In the genomic region with DNA sequence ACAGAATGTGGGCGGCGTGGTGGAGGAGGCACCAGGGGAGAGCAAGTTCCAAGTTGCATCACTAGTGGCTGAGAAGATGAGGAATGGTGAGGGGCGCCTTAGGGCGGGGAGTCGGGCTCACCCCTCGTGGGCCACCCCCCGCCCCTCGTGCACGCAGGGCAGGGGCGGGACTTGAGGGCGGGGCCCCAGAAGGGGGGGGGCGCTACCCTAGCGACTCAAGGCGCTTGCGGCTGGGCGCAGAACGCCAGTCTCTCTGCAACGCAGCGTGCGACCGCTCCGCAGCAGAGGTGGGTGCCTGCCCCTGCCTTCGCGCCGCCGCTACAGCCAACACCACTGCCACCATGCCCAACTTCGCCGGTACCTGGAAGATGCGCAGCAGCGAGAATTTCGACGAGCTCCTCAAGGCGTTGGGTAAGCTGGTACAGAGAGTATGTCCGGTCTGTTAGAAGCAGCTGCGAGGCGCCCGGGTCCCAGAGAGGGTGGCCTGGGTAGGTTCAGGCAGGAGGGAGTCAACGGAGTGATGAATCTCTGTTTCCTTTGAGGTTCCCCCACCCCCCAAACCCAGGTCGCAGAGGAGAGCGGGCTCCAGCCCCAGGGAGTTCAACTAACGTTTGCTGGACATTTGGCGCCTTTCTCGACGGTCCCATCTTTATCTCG, we compare ENCODE assay signal across 9 mouse cellular contexts. TPM values are rescaled to one million over a fixed set of nuclear protein-coding genes. Genes with fewer than 3 reads are reported as not detected.
DNase-seq lines count a peak whose midpoint lies in the region; ATAC-seq lines count a peak whose summit lies in the region.
"Had no signal": no experiment of that assay in that cellular context is flagged by ENCODE, and none has a peak within 500 bp of the region (broad histone marks: within the 10 kb centered on the region; RNA-seq: fewer than 3 reads in every experiment).

TSS of gene Crabp1 (plus strand) at position 188 of the 657 bp plus-strand sequence.

- ATAC-seq in hindbrain, embryonic 14.5 days (ENCODE audit: low FRiP score), result peak; percentile 53; the same call in 1 of the 2 replicates

- H3K4me3 ChIP-seq in hindbrain, embryonic 14.5 days (replicated peaks; ENCODE audit: low read length), result peak within 1 kb of the TSS; percentile 36

- no peak within 1 kb of the TSS for H3K27ac ChIP-seq in hindbrain, embryonic 14.5 days

- 0 out of 2 replicates have a peak, but pooled peaks cover 27% of the 10 kb centered on the region for H3K4me1 ChIP-seq in hindbrain, embryonic 14.5 days (replicated peaks; ENCODE audit: control insufficient read depth, insufficient read depth, low read length)

- no peaks in the 10 kb centered on the region for H3K9me3 ChIP-seq in hindbrain, embryonic 14.5 days (ENCODE audit: control insufficient read depth, low read length)

- H3K4me2 ChIP-seq in hindbrain, embryonic 14.5 days (replicated peaks), result peak within 1 kb of the TSS; percentile 81

- peaks cover 35% of the 10 kb centered on the region for H3K27me3 ChIP-seq in hindbrain, embryonic 14.5 days (ENCODE audit: control insufficient read depth, insufficient read depth, low read length)

- no peaks in the 10 kb centered on the region for H3K36me3 ChIP-seq in hindbrain, embryonic 14.5 days (replicated peaks; ENCODE audit: control insufficient read depth, insufficient read depth)

- no peak for DNase-seq in frontal cortex, adult 2 months (ENCODE audit: extremely low spot score in 1 of 2, low spot score in 1 of 2)
- no peak for DNase-seq in frontal cortex, postnatal 14 days (ENCODE audit: low spot score in 2 of 2)
- peak; percentile 4 to 7 for DNase-seq in right cerebral cortex, adult 2 months (ENCODE audit: low spot score in 2 of 2)
- DNase-seq in right cerebral cortex, postnatal 10 days (ENCODE audit: low spot score in 2 of 2), result no peak
- DNase-seq in hindbrain, embryonic 14.5 days (ENCODE audit: low spot score), result no peak
- peak; percentile 68 for DNase-seq in neural tube, embryonic 10.5 days (ENCODE audit: extremely low spot score, low spot score)
- no peak for DNase-seq in urinary bladder, postnatal 14 days (ENCODE audit: low spot score)
- DNase-seq in left cerebral cortex, adult 9 months (ENCODE audit: low spot score in 2 of 2), result no peak

- peak within 1 kb of the TSS; percentile 28 for H3K9ac ChIP-seq in hindbrain, embryonic 14.5 days

- WGBS in hindbrain, embryonic 14.5 days, result under 1% methylated on average over 45 of the region's 45 CpGs

RNA-seq across cellular contexts. Expression of gene Crabp1, which starts in this region (rescaled TPM):
- 10.8 and 16.7 TPM in 2 replicates for polyA plus RNA-seq in frontal cortex, adult 2 months (2012; rRNA removed)
- 300 and 364 TPM in 2 replicates for polyA plus RNA-seq in hindbrain, embryonic 14.5 days (2014; fragmentation: Nextera tagmentation; extraction: Ambion mirVana)
- polyA plus RNA-seq: C2C12 had no signal

Comparison
In these comparisons a context has a peak if more than half of its experiments do, and no peak if none do; other contexts are left out.
1. RNA of gene Crabp1 (polyA plus RNA-seq): 300 to 364 TPM in hindbrain, embryonic 14.5 days; 10.8 to 16.7 TPM in frontal cortex, adult 2 months; every median in the first group is over 10 times any median in the second.
2. DNase-seq: peak in right cerebral cortex, adult 2 months (2 of 2) and neural tube, embryonic 10.5 days (single experiment); none in frontal cortex, adult 2 months (0 of 2), frontal cortex, postnatal 14 days (0 of 2), right cerebral cortex, postnatal 10 days (0 of 2), hindbrain, embryonic 14.5 days (single experiment), urinary bladder, postnatal 14 days (single experiment) and left cerebral cortex, adult 9 months (0 of 2).